Mouse (Mus musculus): ENCODE measurements around the gene Tmem175.

- no peak for TF ChIP-seq POLR2A (IDR thresholded peaks at IDR 0.05; ENCODE audit: insufficient read depth, low read depth, low read length)
- TF ChIP-seq EP300 (IDR thresholded peaks at IDR 0.05; ENCODE audit: insufficient read depth, low read depth, low read length), result no peak
These were observed 33.2 kb downstream of the Tmem175 start for GRCm38 (mm10) chr5:108662772-108663171.

Data from heart, adult 2 months (tissue).